Mouse (Mus musculus) kidney, embryonic 16.5 days (tissue): ENCODE data around the gene Tubgcp5. TPM values are rescaled to one million over a fixed set of nuclear protein-coding genes. Genes with fewer than 3 reads are reported as not detected.
A peak's percentile ranks its signal among the peaks of the same experiment; 100 is the strongest.

ENCODE experiments used
- ATAC-seq: fragments of 200-750 bp; cut with Nextera tagmentation; 2 replicates; pipeline ENCODE4 v1.8.0; 2017; ENCODE audit warnings: moderate TSS enrichment; ENCODE audit not compliant: low FRiP score, low TSS enrichment
- H3K27ac ChIP-seq: fragments of 300-500 bp; sonication (generic); 2 replicates; pipeline ENCODE4 v1.5.1; 2014; ENCODE audit warnings: low read length
- H3K27me3 ChIP-seq: fragments of 300-500 bp; sonication (generic); 2 replicates; pipeline ENCODE4 v1.6.1; 2014; ENCODE audit warnings: low read length, control low read depth, mixed read lengths; ENCODE audit not compliant: insufficient read depth
- H3K36me3 ChIP-seq: fragments of 300-500 bp; sonication (generic); 2 replicates; pipeline ENCODE4 v1.6.1; 2014; ENCODE audit warnings: low read length, control low read depth, mixed read lengths; ENCODE audit not compliant: insufficient read depth
- H3K4me1 ChIP-seq: fragments of 300-500 bp; sonication (generic); 2 replicates; pipeline ENCODE4 v1.6.1; 2014; ENCODE audit warnings: low read length, control low read depth, mixed read lengths; ENCODE audit not compliant: insufficient read depth
- H3K4me2 ChIP-seq: fragments of 300-500 bp; sonication (generic); replicated peaks from 2 replicates; pipeline ENCODE4 v1.6.1; 2014; ENCODE audit warnings: low read depth, low read length
- H3K4me3 ChIP-seq: fragments of 300-500 bp; sonication (generic); 2 replicates; pipeline ENCODE4 v1.5.1; 2014; ENCODE audit warnings: mild to moderate bottlenecking, low read length
- H3K9ac ChIP-seq: fragments of 300-500 bp; sonication (generic); replicated peaks from 2 replicates; pipeline ENCODE4 v1.6.1; 2014; ENCODE audit warnings: low read length
- H3K9me3 ChIP-seq: fragments of 300-500 bp; sonication (generic); 2 replicates; pipeline ENCODE4 v1.6.1; 2016; ENCODE audit warnings: low read length, control low read depth
- WGBS: fragments of 180-500 bp; shearing (Covaris S2); extraction: QIAGEN DNeasy Blood & Tissue Kit; methylation state at CpG from one replicate; pipeline ENCODE4 v1.1.7; 2014; 5-methylcytosine and 5-hydroxymethylcytosine counted together
- polyA plus RNA-seq: library from polyadenylated mRNA; unstranded; fragments of >200 nt; fragmentation: Nextera tagmentation; extraction: Ambion mirVana; gene quantifications from 2 replicates; pipeline ENCODE4 v1.2.1, GENCODE M21; 2015

Tubgcp5 gene
- polyA plus RNA-seq, 1 experiment from 2014 or later: 27.6 TPM

DNA sequence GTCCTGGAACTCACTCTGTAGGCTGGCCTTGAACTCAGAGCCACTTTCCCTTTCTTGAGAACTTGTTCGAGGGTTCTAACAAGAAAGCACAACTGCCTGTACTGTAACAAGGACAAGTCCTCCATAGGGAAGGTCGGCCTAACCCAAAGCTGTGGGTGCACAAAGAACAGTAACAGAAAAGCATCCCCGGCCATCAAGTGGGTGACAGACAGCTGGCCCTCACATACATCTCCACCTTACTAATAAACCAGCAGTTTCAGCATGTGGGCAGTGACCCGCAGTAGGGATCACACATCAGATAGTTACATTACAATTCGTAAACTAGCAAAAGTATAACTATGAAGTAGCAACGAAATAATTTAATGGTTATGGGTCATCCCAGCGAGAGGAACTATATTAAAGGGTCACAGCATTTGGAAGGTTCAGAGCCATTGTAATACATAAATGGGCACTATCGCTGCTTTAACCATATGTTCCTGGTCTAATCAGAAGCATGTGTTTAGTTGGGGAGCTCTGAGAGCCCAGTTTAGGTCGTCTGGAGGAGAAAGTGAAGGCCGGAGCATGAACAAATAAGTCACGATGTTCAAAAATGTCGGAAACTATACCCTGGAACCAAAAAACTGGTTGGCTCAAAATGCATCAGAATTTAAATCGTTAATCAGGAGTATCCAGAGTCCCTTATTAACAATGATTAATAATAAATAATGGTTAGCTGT lies 560 bp upstream of the Tubgcp5 start:
- H3K9me3 ChIP-seq: no peaks in the 10 kb centered on the region
- H3K4me1 ChIP-seq: peaks cover 7% of the 10 kb centered on the region
- WGBS: 35% methylated on average over 13 of the region's 13 CpGs
- H3K9ac ChIP-seq: peak overlapping the region; percentile 94
- no peaks in the 10 kb centered on the region for H3K27me3 ChIP-seq
- peak overlapping the region; percentile 70 for H3K4me2 ChIP-seq
- ATAC-seq: peak; percentile 20
- peak overlapping the region; percentile 91 for H3K4me3 ChIP-seq
- 0 out of 2 replicates have a peak overlapping the region, but pooled peaks have one; percentile 43 for H3K27ac ChIP-seq
- H3K36me3 ChIP-seq: peaks cover 19% of the 10 kb centered on the region

DNA sequence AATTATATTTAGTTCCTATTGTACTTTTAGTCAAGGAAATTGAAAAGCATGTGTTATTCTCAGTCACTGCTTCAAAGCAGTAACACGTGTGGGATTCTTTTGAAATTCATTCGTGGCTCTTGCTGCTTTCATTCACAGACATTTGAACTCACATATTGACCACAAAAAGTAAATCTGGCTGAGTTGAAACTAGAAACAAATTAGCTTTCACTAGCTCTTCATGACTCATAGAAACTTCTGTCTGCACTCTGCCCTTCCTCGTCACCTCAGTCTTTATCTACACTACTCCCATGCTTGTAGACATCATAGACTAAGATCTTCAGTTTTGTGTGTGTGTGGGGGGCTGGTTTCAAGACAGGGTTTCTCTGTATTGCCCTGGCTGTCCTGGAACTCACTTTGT lies 6.0 kb downstream of the Tubgcp5 start:
- Histone ChIP-seq H3K4me1 (peaks cover 3% of the 10 kb centered on the region), H3K9me3 (no peaks in the 10 kb centered on the region), H3K9ac (no peak overlapping the region), H3K4me3 (no peak overlapping the region), H3K27me3 (no peaks in the 10 kb centered on the region), H3K36me3 (peaks cover 59% of the 10 kb centered on the region), H3K4me2 (no peak overlapping the region), H3K27ac (no peak overlapping the region)
- 88% methylated on average over 3 of the region's 3 CpGs for WGBS
- ATAC-seq: no peak

DNA sequence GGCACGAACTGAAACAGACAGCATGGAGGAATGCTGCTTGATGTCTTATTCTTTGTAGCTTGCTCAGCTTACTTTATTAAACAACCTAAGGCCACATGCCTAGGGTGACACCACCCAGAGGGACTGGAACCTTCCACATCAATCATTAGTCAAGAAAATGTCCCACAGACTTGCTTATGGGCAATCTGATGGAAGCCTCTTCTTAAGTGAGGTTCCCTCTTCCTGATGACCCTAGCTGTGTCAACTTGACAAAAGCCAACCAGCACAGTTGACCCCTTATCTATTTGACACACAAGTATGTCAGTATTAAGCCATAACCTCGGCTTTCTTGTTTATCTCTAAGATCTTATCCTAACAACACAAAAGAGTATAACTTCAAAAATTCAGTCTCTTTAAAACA lies 16.0 kb downstream of the Tubgcp5 start:
- H3K9me3 ChIP-seq: no peaks in the 10 kb centered on the region
- no peak overlapping the region for H3K9ac ChIP-seq
- no peak overlapping the region for H3K4me3 ChIP-seq
- no peak overlapping the region for H3K4me2 ChIP-seq
- no peak overlapping the region for H3K27ac ChIP-seq
- ATAC-seq: no peak
- no peaks in the 10 kb centered on the region for H3K4me1 ChIP-seq
- H3K36me3 ChIP-seq: peaks cover 56% of the 10 kb centered on the region
- no peaks in the 10 kb centered on the region for H3K27me3 ChIP-seq
- 84% methylated on average over 2 of the region's 2 CpGs for WGBS

DNA sequence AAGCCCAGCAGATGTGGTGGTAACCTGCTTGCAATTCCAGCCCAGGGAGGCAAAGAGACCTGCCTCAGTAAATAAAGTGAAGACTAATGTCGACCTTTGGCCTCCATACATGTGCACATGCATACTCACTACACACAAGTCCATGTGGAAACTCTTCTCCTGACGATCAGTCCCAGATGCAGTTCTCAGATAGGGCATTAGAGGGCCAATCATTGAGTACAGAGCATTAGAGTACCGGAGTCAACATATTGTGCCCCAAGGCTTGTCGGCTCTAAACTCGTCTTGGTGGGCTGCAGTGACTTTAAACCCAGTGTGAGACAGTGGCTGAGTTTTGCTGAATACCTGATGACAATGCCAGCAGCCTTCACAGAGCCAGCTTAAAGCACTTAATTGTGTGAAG lies 30.5 kb downstream of the Tubgcp5 start:
- Histone ChIP-seq H3K4me2 (no peak overlapping the region), H3K27me3 (no peaks in the 10 kb centered on the region), H3K9ac (no peak overlapping the region), H3K27ac (no peak overlapping the region), H3K4me3 (no peak overlapping the region), H3K9me3 (no peaks in the 10 kb centered on the region), H3K36me3 (peaks cover 70% of the 10 kb centered on the region), H3K4me1 (no peaks in the 10 kb centered on the region)
- no peak for ATAC-seq
- WGBS: 87% methylated on average over 5 of the region's 5 CpGs

DNA sequence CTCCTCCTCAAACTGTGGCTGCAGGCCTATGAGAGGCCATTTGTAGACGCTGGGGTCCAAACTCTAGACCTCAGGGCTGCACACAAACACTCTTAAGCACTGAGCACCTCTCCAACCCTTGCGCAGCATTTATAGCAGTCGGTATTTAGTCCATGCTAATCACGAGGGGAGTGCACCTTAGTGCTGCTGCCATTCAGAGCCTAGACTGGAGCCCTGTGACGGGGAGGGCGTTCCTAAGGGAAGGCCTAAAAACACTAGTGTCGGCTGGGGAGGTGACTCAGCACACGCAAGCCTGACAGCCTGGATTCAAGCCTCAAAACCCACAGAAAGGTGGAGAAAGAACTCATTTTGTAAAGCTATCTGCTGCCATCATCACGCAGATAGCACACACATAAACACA lies 33.6 kb downstream of the Tubgcp5 start:
- 87% methylated on average over 9 of the region's 9 CpGs for WGBS
- no peak for ATAC-seq
- Histone ChIP-seq H3K4me1 (no peaks in the 10 kb centered on the region), H3K4me2 (no peak overlapping the region), H3K4me3 (no peak overlapping the region), H3K36me3 (peaks cover 56% of the 10 kb centered on the region), H3K9me3 (no peaks in the 10 kb centered on the region), H3K27me3 (no peaks in the 10 kb centered on the region), H3K27ac (no peak overlapping the region), H3K9ac (no peak overlapping the region)

DNA sequence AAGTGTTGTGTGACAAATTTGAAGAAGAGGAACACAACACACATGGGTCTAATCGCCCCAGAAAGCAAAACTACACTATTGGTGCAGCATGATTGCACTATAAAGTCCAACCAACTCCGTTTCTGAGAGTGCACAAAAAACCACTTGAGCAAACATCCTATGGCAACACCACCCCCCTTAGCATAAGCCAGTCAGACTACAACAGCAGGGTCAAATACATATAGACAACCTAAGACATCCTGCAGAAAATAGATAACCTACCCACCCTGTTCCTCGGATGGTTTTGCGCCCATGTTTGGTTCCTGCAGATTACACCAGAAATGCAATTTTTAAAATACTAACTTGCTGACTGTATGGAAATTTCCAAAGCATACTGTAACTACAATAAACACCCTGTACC lies 42.9 kb downstream of the Tubgcp5 start:
- WGBS: 85% methylated on average over 4 of the region's 4 CpGs
- ATAC-seq: no peak
- peaks cover 5% of the 10 kb centered on the region for H3K4me1 ChIP-seq
- no peak overlapping the region for H3K4me3 ChIP-seq
- H3K36me3 ChIP-seq: peaks cover 8% of the 10 kb centered on the region; the same call in 1 of the 2 replicates
- no peak overlapping the region for H3K4me2 ChIP-seq
- no peak overlapping the region for H3K9ac ChIP-seq
- no peaks in the 10 kb centered on the region for H3K9me3 ChIP-seq
- no peaks in the 10 kb centered on the region for H3K27me3 ChIP-seq
- no peak overlapping the region for H3K27ac ChIP-seq

DNA sequence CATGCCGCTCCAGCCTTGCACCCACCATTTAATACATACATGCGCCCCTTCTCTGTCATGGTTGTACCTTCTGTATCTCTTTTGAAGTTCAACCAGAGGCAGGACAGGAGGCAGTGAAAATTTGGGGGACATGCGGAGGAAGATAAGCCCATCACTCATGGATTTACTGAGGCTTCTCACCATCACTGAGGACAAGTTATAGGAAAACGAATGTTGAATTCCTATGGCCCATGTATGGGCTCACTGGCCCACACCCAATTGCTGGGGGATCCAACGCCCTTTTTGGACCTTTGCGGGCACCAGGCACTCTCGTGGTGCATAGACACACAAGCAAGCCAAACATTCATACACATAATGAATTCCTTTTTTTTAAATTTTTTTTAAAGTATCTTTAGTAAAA lies 47.5 kb downstream of the Tubgcp5 start, which contains the start of gene Cyfip1:
Gene Cyfip1 (plus strand): TSS at position 301 of the 400 bp plus-strand sequence.
- Histone ChIP-seq H3K4me2 (peak within 1 kb of the TSS; percentile 84), H3K27me3 (no peaks in the 10 kb centered on the region)

DNA sequence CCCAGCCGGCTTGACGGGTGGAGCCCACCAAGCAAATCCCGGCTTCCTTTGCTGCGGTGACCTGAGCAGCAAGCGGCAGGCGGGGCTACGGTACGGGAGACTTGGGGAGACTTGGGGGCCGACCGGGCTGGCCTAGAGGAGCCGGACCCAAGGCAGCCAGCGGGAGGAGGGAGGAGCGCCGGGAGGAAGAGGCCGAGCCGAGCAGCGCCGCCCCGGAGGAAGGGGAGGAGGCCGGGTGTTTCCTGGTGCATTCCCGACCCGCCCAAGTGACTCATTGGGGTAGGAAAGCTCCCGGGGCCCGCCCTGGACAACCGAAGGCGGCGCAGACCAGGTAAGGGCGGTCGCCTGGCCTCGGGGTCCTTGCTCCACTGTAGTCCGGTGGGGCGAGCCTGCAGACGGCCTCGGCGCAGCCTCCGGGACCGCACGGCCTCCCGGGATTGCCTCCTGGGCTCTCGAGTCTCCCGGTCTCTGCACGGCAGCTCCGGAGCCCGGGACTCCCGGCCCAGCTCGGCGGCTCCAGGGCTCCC lies 48.1 kb downstream of the Tubgcp5 start:
- H3K9ac ChIP-seq: peak overlapping the region; percentile 96
- H3K4me3 ChIP-seq: peak overlapping the region; percentile 91
- peaks cover 17% of the 10 kb centered on the region for H3K4me1 ChIP-seq
- WGBS: under 1% methylated on average over 37 of the region's 47 CpGs
- peak; percentile 98 for ATAC-seq
- no peaks in the 10 kb centered on the region for H3K27me3 ChIP-seq
- H3K9me3 ChIP-seq: no peaks in the 10 kb centered on the region; the same call in 1 of the 2 replicates
- H3K4me2 ChIP-seq: peak overlapping the region; percentile 84
- H3K27ac ChIP-seq: peak overlapping the region; percentile 98
- 0 out of 2 replicates have a peak, but pooled peaks cover 3% of the 10 kb centered on the region for H3K36me3 ChIP-seq

More for the DNA sequence above, 47.5 kb downstream of the Tubgcp5 start, which contains the start of gene Cyfip1:
- peak within 1 kb of the TSS; percentile 98 for H3K27ac ChIP-seq
- 51% methylated on average over 7 of the region's 7 CpGs for WGBS
- H3K36me3 ChIP-seq: 0 out of 2 replicates have a peak, but pooled peaks cover 3% of the 10 kb centered on the region
- ATAC-seq: peak; percentile 24
- H3K4me1 ChIP-seq: peaks cover 17% of the 10 kb centered on the region
- peak within 1 kb of the TSS; percentile 96 for H3K9ac ChIP-seq
- H3K9me3 ChIP-seq: no peaks in the 10 kb centered on the region; the same call in 1 of the 2 replicates
- H3K4me3 ChIP-seq: peak within 1 kb of the TSS; percentile 91

DNA sequence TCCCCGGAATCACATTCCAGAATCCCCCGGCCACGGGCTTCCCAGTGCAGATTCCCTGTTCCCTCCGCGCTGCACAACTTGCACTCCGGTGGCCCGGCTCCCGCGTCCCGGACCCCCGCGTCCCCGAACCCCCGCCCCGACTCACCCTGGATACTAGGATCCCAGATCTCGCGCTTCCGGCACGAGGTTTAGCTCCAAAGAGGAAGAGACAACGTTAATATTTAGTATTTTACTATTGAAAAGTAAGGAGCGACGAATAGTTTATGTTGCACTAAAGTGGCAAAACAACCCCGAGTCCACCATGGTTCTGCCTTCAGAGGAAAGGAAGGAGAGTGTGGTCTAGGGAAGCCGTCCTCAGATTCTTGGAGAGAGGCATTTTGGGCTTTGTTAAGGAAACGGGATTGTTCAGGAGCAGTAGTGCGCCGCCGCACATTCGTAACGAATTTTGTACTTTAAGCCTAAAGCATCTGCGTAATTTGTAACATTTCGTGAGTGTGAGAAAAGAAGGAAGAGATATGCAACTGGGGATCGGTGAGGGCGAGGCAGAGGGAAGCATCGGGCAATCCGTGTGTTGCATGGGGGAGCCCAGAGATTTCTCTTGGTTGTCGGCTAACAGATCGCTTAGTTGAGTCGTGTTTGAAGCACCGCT lies 48.7 kb downstream of the Tubgcp5 start:
- Histone ChIP-seq H3K27ac (peak overlapping the region; percentile 98), H3K4me1 (peaks cover 17% of the 10 kb centered on the region)

More for the DNA sequence above, 48.7 kb downstream of the Tubgcp5 start:
- Histone ChIP-seq H3K9me3 (no peaks in the 10 kb centered on the region; the same call in 1 of the 2 replicates), H3K36me3 (0 out of 2 replicates have a peak, but pooled peaks cover 3% of the 10 kb centered on the region), H3K4me3 (peak overlapping the region; percentile 91), H3K4me2 (peak overlapping the region; percentile 84), H3K9ac (peak overlapping the region; percentile 96), H3K27me3 (no peaks in the 10 kb centered on the region)
- under 1% methylated on average over 40 of the region's 40 CpGs for WGBS
- ATAC-seq: peak; percentile 65
